Mouse (Mus musculus) ES-E14 (cell line): Measurements from ENCODE around the gene Col4a2. TPM values are rescaled to one million over a fixed set of nuclear protein-coding genes. Genes with fewer than 3 reads are reported as not detected.

Source experiments
- DNase-seq: peaks from one replicate; pipeline ENCODE4 v3.0.0-alpha.2; 2013; ENCODE audit warnings: low read depth, low spot score
- H3K27ac ChIP-seq: 2 replicates; pipeline ENCODE4 v1.5.1; 2012; ENCODE audit warnings: low read depth, mild to moderate bottlenecking, low read length, moderate library complexity, mixed read lengths; ENCODE audit not compliant: poor library complexity, insufficient read depth, severe bottlenecking
- H3K36me3 ChIP-seq: 2 replicates; pipeline ENCODE4 v1.6.1; 2012; ENCODE audit warnings: mild to moderate bottlenecking, low read length, moderate library complexity, mixed read lengths; ENCODE audit not compliant: control insufficient read depth, poor library complexity, insufficient read depth, severe bottlenecking
- H3K4me1 ChIP-seq, 2 experiments: fragments of 150-350 bp in 1 of 2; sonication (generic) in 1 of 2; 2 replicates each; pipeline ENCODE4 v1.6.1; 2012; ENCODE audit warnings: low read length in 2 of 2, mild to moderate bottlenecking in 1 of 2, mixed read lengths in 1 of 2; ENCODE audit not compliant: control insufficient read depth in 2 of 2, insufficient read depth in 2 of 2, poor library complexity in 1 of 2
- H3K4me3 ChIP-seq, 2 experiments: fragments of 150-350 bp in 1 of 2; sonication (generic) in 1 of 2; 2 replicates each; pipeline ENCODE4 v1.5.1; 2012; ENCODE audit warnings: low read length in 2 of 2, low read depth in 1 of 2, mild to moderate bottlenecking in 1 of 2, mixed read lengths in 1 of 2; ENCODE audit not compliant: insufficient read depth in 1 of 2, poor library complexity in 1 of 2, severe bottlenecking in 1 of 2
- H3K9ac ChIP-seq: 2 replicates; pipeline ENCODE4 v1.6.1; 2012; ENCODE audit warnings: low read depth, mild to moderate bottlenecking, low read length, mixed read lengths; ENCODE audit not compliant: poor library complexity, insufficient read depth, severe bottlenecking
- H3K9me3 ChIP-seq: fragments of 150-350 bp; sonication (generic); 2 replicates; pipeline ENCODE4 v1.6.1; 2012; ENCODE audit warnings: low read depth, mild to moderate bottlenecking, low read length; ENCODE audit not compliant: control insufficient read depth, insufficient read depth
- CHD2 ChIP-seq: IDR thresholded peaks from 2 replicates; pipeline ENCODE4 v1.6.1; 2014; ENCODE audit warnings: mild to moderate bottlenecking, low read depth, low read length, inconsistent platforms
- HCFC1 ChIP-seq: IDR thresholded peaks from 2 replicates; pipeline ENCODE4 v1.6.1; 2012; ENCODE audit warnings: low read length, inconsistent platforms, borderline replicate concordance; ENCODE audit not compliant: insufficient read depth
- MAFK ChIP-seq: IDR thresholded peaks from 2 replicates; pipeline ENCODE4 v1.6.1; 2014; ENCODE audit warnings: mild to moderate bottlenecking, low read depth, low read length, inconsistent platforms; ENCODE audit not compliant: insufficient read depth
- ZC3H11A ChIP-seq: IDR thresholded peaks from 2 replicates; pipeline ENCODE4 v1.6.1; 2012; ENCODE audit warnings: low read depth, mild to moderate bottlenecking, inconsistent platforms, low read length, borderline replicate concordance
- ZNF384 ChIP-seq: IDR thresholded peaks from 2 replicates; pipeline ENCODE4 v1.6.1; 2012; ENCODE audit warnings: low read depth, low read length, inconsistent platforms
- in situ Hi-C, 2 experiments: fragments of 600-800 bp; cut with MboI; formaldehyde crosslinking; loops; one replicate each; pipeline ENCODE4 v1.15.1; 2025; ENCODE audit warnings: low sequenced_read_pairs in 2 of 2, inconsistent platforms in 1 of 2; ENCODE audit not compliant: unreplicated experiment in 2 of 2
- total RNA-seq: library from RNA; depleted of rRNA; stranded (reverse); fragments of 300-350 nt; gene quantifications from 2 replicates; pipeline ENCODE4 v1.2.3, GENCODE M21; 2012

Gene Col4a2
- total RNA-seq, 1 experiment: 102 TPM

DNA sequence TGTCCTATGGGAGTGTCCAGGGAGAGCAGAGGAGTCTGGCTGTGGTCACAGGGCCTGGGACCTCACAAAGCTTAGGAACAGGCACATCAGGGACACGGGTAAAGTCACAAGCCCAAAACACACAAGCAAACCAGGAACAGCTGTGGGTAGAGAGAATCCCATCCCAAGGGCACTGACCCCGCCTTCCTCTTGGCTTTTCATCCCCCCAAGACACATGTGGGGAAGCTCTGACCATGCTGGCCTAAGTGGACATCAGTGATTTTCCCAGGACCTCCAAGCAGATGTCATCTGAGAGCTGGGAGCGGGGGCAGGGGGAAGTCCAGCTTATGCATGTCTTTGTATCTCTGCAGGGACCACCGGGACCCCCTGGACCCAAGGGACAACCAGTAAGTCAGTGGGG is 92.0 kb downstream of the Col4a2 start:
- H3K4me1 ChIP-seq: no peaks in the 10 kb centered on the region
- TF ChIP-seq HCFC1: no peak
- no peak for TF ChIP-seq ZC3H11A
- no peak for TF ChIP-seq CHD2
- TF ChIP-seq MAFK: no peak
- no peak for TF ChIP-seq ZNF384
- H3K9me3 ChIP-seq: no peaks in the 10 kb centered on the region
- no peak overlapping the region for H3K4me3 ChIP-seq
- H3K9ac ChIP-seq: no peak overlapping the region
- in situ Hi-C loops: no loop called here
- H3K27ac ChIP-seq: no peak overlapping the region
- no peak for DNase-seq
- H3K36me3 ChIP-seq: no peaks in the 10 kb centered on the region

DNA sequence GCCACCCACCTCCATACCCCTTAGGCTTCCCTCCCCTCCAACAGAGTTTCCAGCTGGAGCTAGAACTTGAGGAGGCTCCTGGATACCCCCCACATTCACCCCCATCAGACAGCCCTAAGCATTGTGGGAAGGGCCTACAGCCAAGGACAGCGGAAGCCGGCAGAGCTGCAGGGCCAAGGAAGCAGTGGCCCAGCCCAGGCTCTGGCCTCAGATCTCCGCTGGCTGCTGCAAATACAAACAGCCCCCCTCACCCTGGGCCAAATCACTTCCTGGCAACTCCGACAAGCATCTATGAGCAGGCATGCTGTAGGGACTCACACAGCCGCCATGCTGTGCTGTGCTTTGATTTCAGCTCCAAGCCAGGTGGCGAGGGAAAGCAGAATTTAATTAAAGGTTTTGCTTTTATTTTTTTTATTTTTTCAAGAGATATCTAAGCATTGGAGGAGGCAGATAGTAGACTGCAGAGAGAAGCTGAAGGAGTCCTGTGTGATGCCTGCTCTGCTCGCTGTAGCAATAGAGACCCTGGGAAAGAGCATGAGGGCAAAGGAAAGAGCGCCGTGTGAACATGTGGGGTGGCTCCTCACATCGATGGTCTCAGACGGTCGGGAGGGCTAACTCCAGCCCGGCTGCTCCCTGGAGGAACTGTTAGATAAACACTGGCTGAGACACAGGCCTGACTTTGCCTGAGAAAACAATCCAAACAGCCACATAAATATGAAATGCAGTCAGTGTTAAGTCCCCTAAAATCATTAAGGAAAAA is 93.3 kb downstream of the Col4a2 start:
- Histone ChIP-seq H3K4me3 (no peak overlapping the region), H3K27ac (no peak overlapping the region), H3K4me1 (no peaks in the 10 kb centered on the region), H3K36me3 (no peaks in the 10 kb centered on the region), H3K9ac (no peak overlapping the region), H3K9me3 (no peaks in the 10 kb centered on the region)
- DNase-seq: no peak
- no peak for TF ChIP-seq CHD2
- TF ChIP-seq ZNF384: no peak
- TF ChIP-seq MAFK: no peak
- TF ChIP-seq HCFC1: no peak
- no peak for TF ChIP-seq ZC3H11A
- in situ Hi-C loops: no loop called here

DNA sequence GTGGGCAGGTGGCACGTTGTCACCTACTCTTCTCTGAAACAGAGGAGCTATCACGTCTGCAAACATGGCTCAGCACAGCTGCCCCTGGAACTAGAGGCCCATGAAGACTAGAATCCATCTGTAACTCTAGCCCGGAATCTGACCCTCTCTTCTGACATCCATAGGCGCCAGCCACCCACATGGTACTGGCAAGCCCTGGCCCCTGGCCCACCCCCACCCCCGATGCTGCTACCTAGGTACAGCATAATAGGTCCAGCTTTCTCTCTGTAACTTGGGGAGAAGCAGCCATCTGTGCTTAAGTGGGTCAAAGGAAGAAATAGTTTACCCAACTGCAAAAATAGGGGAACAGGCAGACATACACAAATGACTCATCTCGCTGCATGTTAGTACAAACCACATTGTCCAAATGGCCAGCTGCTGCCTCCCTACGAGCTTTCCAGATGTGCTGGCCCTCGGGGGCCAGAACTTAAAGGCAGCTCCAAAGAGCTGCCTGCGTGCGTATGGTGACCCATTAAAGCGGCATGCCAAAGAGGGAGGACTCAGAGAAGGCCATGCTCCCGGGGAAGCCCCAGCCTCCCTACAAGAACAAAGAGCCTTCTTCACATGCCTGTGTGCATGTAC is 99.0 kb downstream of the Col4a2 start:
- Histone ChIP-seq H3K4me3 (no peak overlapping the region), H3K4me1 (no peaks in the 10 kb centered on the region), H3K36me3 (no peaks in the 10 kb centered on the region), H3K9ac (no peak overlapping the region), H3K27ac (no peak overlapping the region), H3K9me3 (no peaks in the 10 kb centered on the region)
- TF ChIP-seq CHD2: no peak
- no peak for TF ChIP-seq MAFK
- TF ChIP-seq ZNF384: no peak
- TF ChIP-seq ZC3H11A: no peak
- in situ Hi-C loops: no loop called here
- no peak for DNase-seq

DNA sequence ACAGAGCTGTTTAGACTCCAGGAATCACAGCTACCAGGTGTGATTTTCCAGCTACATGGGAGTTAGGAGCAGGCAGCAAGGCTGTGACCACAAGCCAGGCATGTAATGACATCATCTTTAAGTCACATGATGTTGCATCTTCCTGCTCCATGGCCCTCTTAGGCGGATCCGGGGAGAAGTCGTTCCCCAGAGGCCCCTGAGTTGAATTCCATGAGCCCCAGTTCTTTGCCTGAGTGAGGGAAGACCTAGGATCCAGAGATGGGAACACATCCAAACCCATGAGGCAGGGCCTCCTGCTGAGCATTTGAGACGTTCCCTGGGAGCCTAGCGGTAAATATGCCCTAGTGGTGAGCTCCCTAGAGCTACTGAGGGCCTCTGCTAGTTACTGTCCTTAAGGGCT is 99.8 kb downstream of the Col4a2 start:
- H3K4me1 ChIP-seq: no peaks in the 10 kb centered on the region
- no peak for TF ChIP-seq ZC3H11A
- H3K9ac ChIP-seq: no peak overlapping the region
- no peaks in the 10 kb centered on the region for H3K9me3 ChIP-seq
- H3K27ac ChIP-seq: no peak overlapping the region
- DNase-seq: no peak
- no peak overlapping the region for H3K4me3 ChIP-seq
- in situ Hi-C loops: no loop called here
- no peaks in the 10 kb centered on the region for H3K36me3 ChIP-seq
